Comparison of ENCODE assay signal across 13 mouse cellular contexts in genomic region chr19:10173116-10173718, GRCm38 (mm10). TPM values are rescaled to one million over a fixed set of nuclear protein-coding genes. Genes with fewer than 3 reads are reported as not detected.
DNase-seq lines count a peak whose midpoint lies in the region; ATAC-seq and TF ChIP-seq lines count a peak whose summit lies in the region.
"Had no signal": no experiment of that assay in that cellular context is flagged by ENCODE, and none has a peak within 500 bp of the region (broad histone marks: within the 10 kb centered on the region; RNA-seq: fewer than 3 reads in every experiment).

No protein-coding gene starts in this region.

- H3K36me3 ChIP-seq in midbrain, embryonic 11.5 days (ENCODE audit: control insufficient read depth, insufficient read depth, low read length) = no peaks in the 10 kb centered on the region
- no peaks in the 10 kb centered on the region for H3K36me3 ChIP-seq in midbrain, postnatal 0 days (ENCODE audit: insufficient read depth, low read length)
- no peaks in the 10 kb centered on the region for H3K36me3 ChIP-seq in liver, postnatal 0 days (replicated peaks; ENCODE audit: insufficient read depth, low read length)
- H3K36me3 ChIP-seq: forebrain, embryonic 12.5 days; heart, embryonic 15.5 days; midbrain, embryonic 12.5 days had no signal

- intact Hi-C loops in left cerebral cortex, adult 2 months (cut with DNase I) = no loop called here

- no peak overlapping the region for H3K4me2 ChIP-seq in midbrain, embryonic 11.5 days
- H3K4me2 ChIP-seq in midbrain, postnatal 0 days (ENCODE audit: low read depth, low read length, poor library complexity, severe bottlenecking) = no peak overlapping the region
- peak overlapping the region; percentile 45 for H3K4me2 ChIP-seq in liver, postnatal 0 days (ENCODE audit: low read depth, low read length)
- H3K4me2 ChIP-seq: forebrain, embryonic 12.5 days; heart, embryonic 15.5 days; midbrain, embryonic 12.5 days had no signal

- TF ChIP-seq CTCF in midbrain, postnatal 0 days (IDR thresholded peaks at IDR 0.05) = no peak
- TF ChIP-seq CTCF in liver, postnatal 0 days (IDR thresholded peaks at IDR 0.05; ENCODE audit: low read depth) = no peak
- TF ChIP-seq CTCF in left cerebral cortex, adult 2 months (IDR thresholded peaks at IDR 0.05) = no peak

- no peak for ATAC-seq in midbrain, embryonic 11.5 days (ENCODE audit: low FRiP score)
- ATAC-seq in midbrain, postnatal 0 days (ENCODE audit: low FRiP score) = no peak
- ATAC-seq in liver, postnatal 0 days = peak; percentile 89
- ATAC-seq: Patski had no signal

- peak; percentile 14 for DNase-seq in midbrain, embryonic 11.5 days (ENCODE audit: low spot score, missing footprints)
- DNase-seq in midbrain, postnatal 0 days (ENCODE audit: low spot score) = no peak
- DNase-seq in c-Kit-positive CD71-positive TER-119-positive erythroid progenitor cells, embryonic 14.5 days (ENCODE audit: low spot score) = peak; percentile 80
- peak; percentile 56 for DNase-seq in liver, postnatal 0 days
- peak; percentile 44 for DNase-seq in yolk sac, embryonic 10.5 days (ENCODE audit: low spot score)
- no peak for DNase-seq in left cerebral cortex, adult 2 months (ENCODE audit: extremely low spot score in 1 of 2, low spot score in 2 of 2)
- DNase-seq in embryo, embryonic 10.5 days (ENCODE audit: low spot score) = no peak
- DNase-seq: kidney, adult 8-10 months; thymus, adult 18-20 months had no signal

- H3K9me3 ChIP-seq in midbrain, embryonic 11.5 days (ENCODE audit: control insufficient read depth, low read length) = no peaks in the 10 kb centered on the region
- H3K9me3 ChIP-seq in midbrain, postnatal 0 days (ENCODE audit: low read length) = no peaks in the 10 kb centered on the region
- no peaks in the 10 kb centered on the region for H3K9me3 ChIP-seq in liver, postnatal 0 days (ENCODE audit: low read length)
- H3K9me3 ChIP-seq: forebrain, embryonic 12.5 days; heart, embryonic 15.5 days; midbrain, embryonic 12.5 days had no signal

- no peak overlapping the region for H3K27ac ChIP-seq in midbrain, embryonic 11.5 days (ENCODE audit: low read depth, low read length)
- no peak overlapping the region for H3K27ac ChIP-seq in midbrain, postnatal 0 days (ENCODE audit: low read depth, low read length)
- peak overlapping the region; percentile 86 for H3K27ac ChIP-seq in liver, postnatal 0 days (ENCODE audit: low read depth)
- H3K27ac ChIP-seq in left cerebral cortex, adult 2 months = no peak overlapping the region
- H3K27ac ChIP-seq: forebrain, embryonic 12.5 days; heart, embryonic 15.5 days; midbrain, embryonic 12.5 days had no signal

- TF ChIP-seq EP300 in liver, postnatal 0 days (IDR thresholded peaks at IDR 0.05; ENCODE audit: low read depth) = peak; percentile 93

- no peaks in the 10 kb centered on the region for H3K4me1 ChIP-seq in midbrain, embryonic 11.5 days (ENCODE audit: control insufficient read depth, insufficient read depth, low read length)
- no peaks in the 10 kb centered on the region for H3K4me1 ChIP-seq in midbrain, postnatal 0 days (ENCODE audit: insufficient read depth, low read length)
- peaks cover 32% of the 10 kb centered on the region for H3K4me1 ChIP-seq in liver, postnatal 0 days (ENCODE audit: insufficient read depth)
- H3K4me1 ChIP-seq: forebrain, embryonic 12.5 days; midbrain, embryonic 12.5 days had no signal

- H3K9ac ChIP-seq in midbrain, embryonic 11.5 days (ENCODE audit: low read length) = no peak overlapping the region
- H3K9ac ChIP-seq in midbrain, postnatal 0 days (replicated peaks; ENCODE audit: low read length, poor library complexity, severe bottlenecking) = no peak overlapping the region
- H3K9ac ChIP-seq in liver, postnatal 0 days (replicated peaks) = no peak overlapping the region; the same call in 1 of the 2 replicates
- H3K9ac ChIP-seq: forebrain, embryonic 12.5 days; heart, embryonic 15.5 days; midbrain, embryonic 12.5 days had no signal

- no peaks in the 10 kb centered on the region for H3K27me3 ChIP-seq in midbrain, embryonic 11.5 days (ENCODE audit: control insufficient read depth, insufficient read depth, low read length)
- no peaks in the 10 kb centered on the region for H3K27me3 ChIP-seq in midbrain, postnatal 0 days (ENCODE audit: insufficient read depth, low read length)
- no peaks in the 10 kb centered on the region for H3K27me3 ChIP-seq in liver, postnatal 0 days (ENCODE audit: insufficient read depth, low read length)
- H3K27me3 ChIP-seq: forebrain, embryonic 12.5 days; heart, embryonic 15.5 days; midbrain, embryonic 12.5 days; Patski had no signal

- WGBS in midbrain, embryonic 11.5 days = 90% methylated on average over 5 of the region's 5 CpGs
- 92% methylated on average over 5 of the region's 5 CpGs for WGBS in midbrain, postnatal 0 days
- WGBS in liver, postnatal 0 days (ENCODE audit: insufficient replicate concordance) = 30% methylated on average over 5 of the region's 5 CpGs

- no peak overlapping the region for H3K4me3 ChIP-seq in midbrain, embryonic 11.5 days (ENCODE audit: low read depth, low read length)
- H3K4me3 ChIP-seq in midbrain, postnatal 0 days (ENCODE audit: low read depth, low read length) = no peak overlapping the region
- H3K4me3 ChIP-seq in liver, postnatal 0 days (ENCODE audit: low read depth, low read length) = no peak overlapping the region
- H3K4me3 ChIP-seq in left cerebral cortex, adult 2 months = no peak overlapping the region
- H3K4me3 ChIP-seq: forebrain, embryonic 12.5 days; heart, embryonic 15.5 days; midbrain, embryonic 12.5 days had no signal

RNA-seq across cellular contexts. Expression of gene Fads1, which starts 9.5 kb away (rescaled TPM):
- 152 and 155 TPM in 2 replicates for polyA plus RNA-seq in midbrain, embryonic 11.5 days (2014; fragmentation: Nextera tagmentation; extraction: Ambion mirVana)
- total RNA-seq in midbrain, postnatal 0 days (2014; rRNA removed) = 180 and 184 TPM in 2 replicates
- 150 and 153 TPM in 2 replicates for polyA plus RNA-seq in midbrain, postnatal 0 days (2015; fragmentation: Nextera tagmentation; extraction: Ambion mirVana)
- 88.0 and 97.1 TPM in 2 replicates for polyA plus RNA-seq in liver, postnatal 0 days (2015; fragmentation: Nextera tagmentation; extraction: Ambion mirVana)
- total RNA-seq in left cerebral cortex, adult 2 months (2021) = 100 to 1,000 TPM; 181 to 201 TPM

RNA-seq across cellular contexts. Expression of gene Tmem258, which starts 30.6 kb away (rescaled TPM):
- polyA plus RNA-seq in midbrain, embryonic 11.5 days (2014; fragmentation: Nextera tagmentation; extraction: Ambion mirVana) = 334 and 352 TPM in 2 replicates
- total RNA-seq in midbrain, postnatal 0 days (2014; rRNA removed) = 61.4 and 84.7 TPM in 2 replicates
- 279 and 299 TPM in 2 replicates for polyA plus RNA-seq in midbrain, postnatal 0 days (2015; fragmentation: Nextera tagmentation; extraction: Ambion mirVana)
- polyA plus RNA-seq in liver, postnatal 0 days (2015; fragmentation: Nextera tagmentation; extraction: Ambion mirVana) = 183 and 195 TPM in 2 replicates
- 10 to 100 TPM; 55.9 to 64.2 TPM for total RNA-seq in left cerebral cortex, adult 2 months (2021)

RNA-seq across cellular contexts. Expression of gene Fen1, which starts 30.8 kb away (rescaled TPM):
- polyA plus RNA-seq in midbrain, embryonic 11.5 days (2014; fragmentation: Nextera tagmentation; extraction: Ambion mirVana) = 121 and 128 TPM in 2 replicates
- 19.8 and 20.9 TPM in 2 replicates for total RNA-seq in midbrain, postnatal 0 days (2014; rRNA removed)
- polyA plus RNA-seq in midbrain, postnatal 0 days (2015; fragmentation: Nextera tagmentation; extraction: Ambion mirVana) = 20.5 and 21.8 TPM in 2 replicates
- 59.4 and 67.0 TPM in 2 replicates for polyA plus RNA-seq in liver, postnatal 0 days (2015; fragmentation: Nextera tagmentation; extraction: Ambion mirVana)
- total RNA-seq in left cerebral cortex, adult 2 months (2021) = 10 to 100 TPM; 10.5 to 11.6 TPM

Comparison
In these comparisons a context has a peak if more than half of its experiments do, and no peak if none do; other contexts are left out.
1. DNase-seq: peak in midbrain, embryonic 11.5 days (single experiment), c-Kit-positive CD71-positive TER-119-positive erythroid progenitor cells, embryonic 14.5 days (single experiment), liver, postnatal 0 days (single experiment) and yolk sac, embryonic 10.5 days (single experiment); none in midbrain, postnatal 0 days (single experiment), left cerebral cortex, adult 2 months (0 of 2) and embryo, embryonic 10.5 days (single experiment).